Mouse (Mus musculus) cerebellum, postnatal 36 days (tissue): Measurements from ENCODE around the gene Ces3b.
"Not testable (repeated sequence)": the region's sequence is repeated elsewhere in the genome, so short reads cannot be mapped to it uniquely, and the experiment has no call there.

Experiments used
- DNase-seq, 2 experiments: peaks; one replicate each; pipeline ENCODE4 v3.0.0; 2021 to 2022; ENCODE audit warnings: mixed read lengths in 2 of 2

The Ces3b gene

GRCm38 (mm10) chr8:105083449-105084050, at the start of gene Ces3b:
Gene Ces3b, plus strand, starts transcription at chr8:105083753.
- no peak for DNase-seq

GRCm38 (mm10) chr8:105043510-105043909, 40.0 kb upstream of the Ces3b start:
- DNase-seq, result no peak

- DNase-seq, result no peak
These were observed 37.6 kb upstream of the Ces3b start for GRCm38 (mm10) chr8:105045824-105046401.

GRCm38 (mm10) chr8:105048371-105048854, 35.1 kb upstream of the Ces3b start, which contains the start of gene Ces3a:
Gene Ces3a, plus strand, starts transcription at chr8:105048601.
- no peak for DNase-seq

- no peak for DNase-seq
These were observed 27.3 kb upstream of the Ces3b start for GRCm38 (mm10) chr8:105056211-105056610.

GRCm38 (mm10) chr8:105060056-105060455, 23.5 kb upstream of the Ces3b start:
- DNase-seq, result no peak

GRCm38 (mm10) chr8:105066761-105067160, 16.8 kb upstream of the Ces3b start:
- peak; percentile 3 to 11 for DNase-seq

- DNase-seq, result not testable (repeated sequence)
These were observed 15.6 kb upstream of the Ces3b start for GRCm38 (mm10) chr8:105067905-105068304.

- DNase-seq, result no peak
These were observed 14.6 kb upstream of the Ces3b start for GRCm38 (mm10) chr8:105068971-105069370.

- no peak for DNase-seq
These were observed 7.0 kb upstream of the Ces3b start for GRCm38 (mm10) chr8:105076601-105077000.

GRCm38 (mm10) chr8:105077071-105077470, 6.5 kb upstream of the Ces3b start:
- DNase-seq, result no peak

GRCm38 (mm10) chr8:105078591-105078990, 5.0 kb upstream of the Ces3b start:
- DNase-seq, result no peak

- DNase-seq, result no peak
These were observed 2.7 kb upstream of the Ces3b start for GRCm38 (mm10) chr8:105080814-105081336.

GRCm38 (mm10) chr8:105088166-105088565, 4.6 kb downstream of the Ces3b start:
- not testable (repeated sequence) for DNase-seq

GRCm38 (mm10) chr8:105088581-105088980, 5.0 kb downstream of the Ces3b start:
- DNase-seq, result no peak

GRCm38 (mm10) chr8:105093992-105094391, 10.4 kb downstream of the Ces3b start:
- no peak for DNase-seq

GRCm38 (mm10) chr8:105102101-105102785, 18.7 kb downstream of the Ces3b start:
- DNase-seq, result not testable (repeated sequence)

GRCm38 (mm10) chr8:105103701-105104100, 20.1 kb downstream of the Ces3b start:
- not testable (repeated sequence) for DNase-seq

- no peak for DNase-seq
These were observed 20.7 kb downstream of the Ces3b start for GRCm38 (mm10) chr8:105104220-105104619.

GRCm38 (mm10) chr8:105129864-105130263, 46.3 kb downstream of the Ces3b start:
- DNase-seq, result no peak

- DNase-seq, result no peak
These were observed 48.0 kb downstream of the Ces3b start, which contains the start of gene Ces4a for GRCm38 (mm10) chr8:105131509-105131908. Gene Ces4a, plus strand, starts transcription at chr8:105131800.

GRCm38 (mm10) chr8:105138423-105138822, 54.9 kb downstream of the Ces3b start:
- peak; percentile 57 to 60 for DNase-seq

GRCm38 (mm10) chr8:105142395-105142794, 58.8 kb downstream of the Ces3b start:
- DNase-seq, result no peak
